Mouse (Mus musculus): ENCODE results near the gene Obox5.
"Not testable (repeated sequence)": the region's sequence is repeated elsewhere in the genome, so short reads cannot be mapped to it uniquely, and the experiment has no call there.

Gene Obox5

DNA sequence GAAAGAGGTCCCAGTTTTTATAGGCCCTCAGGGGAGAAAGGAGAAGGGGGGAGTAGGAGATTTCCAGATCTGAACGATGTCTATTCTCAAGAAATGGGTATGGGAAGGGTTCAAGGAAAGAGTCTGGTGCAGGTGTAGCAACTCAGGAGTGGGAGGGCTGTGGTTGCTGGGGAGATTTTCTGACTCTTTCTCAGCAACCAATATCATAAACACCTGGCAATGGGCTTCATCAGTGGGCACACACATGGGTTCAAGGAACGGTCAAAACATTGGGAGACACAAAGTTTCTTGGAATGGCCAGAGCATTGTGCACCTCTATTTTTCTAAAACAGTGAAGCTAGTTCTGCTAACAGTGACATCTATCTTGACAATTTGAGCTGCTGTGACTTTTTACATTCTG lies at the start of gene Obox5:
TSS of gene Obox5 (plus strand) at position 301 of the 400 bp plus-strand sequence.
- DNase-seq (ENCODE audit: low spot score): not testable (repeated sequence)

DNA sequence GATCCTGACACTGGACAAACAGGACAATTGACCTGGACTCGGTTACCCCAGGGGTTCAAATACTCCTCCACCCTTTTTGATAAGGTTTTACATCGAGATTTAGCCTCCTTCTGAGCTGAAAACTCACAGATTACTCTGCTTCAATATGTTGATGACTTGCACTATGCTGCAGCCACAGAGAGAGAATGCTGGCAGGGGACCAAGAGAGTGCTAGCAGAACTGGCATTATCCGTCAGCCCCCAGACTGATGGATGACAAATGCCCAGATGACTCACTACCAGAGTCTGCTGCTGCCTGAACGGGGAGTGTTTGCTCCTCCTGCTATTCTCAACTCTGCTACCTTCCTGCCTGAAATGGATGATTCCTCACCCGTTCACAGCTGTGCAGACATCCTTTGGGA lies 635 bp upstream of the Obox5 start:
- DNase-seq (ENCODE audit: low spot score): not testable (repeated sequence)
